Mouse (Mus musculus) thymus, postnatal 25 days (tissue): ENCODE measurements at regions not wholly inside any gene's neighbourhood (a gene's known extent, or its start where the extent isn't known, plus 50 kb on each side); places are given as distances from the start of the nearest gene placed in this dataset.

Experiments used
- DNase-seq: peaks from one replicate; pipeline ENCODE4 v3.0.0; 2022

DNA sequence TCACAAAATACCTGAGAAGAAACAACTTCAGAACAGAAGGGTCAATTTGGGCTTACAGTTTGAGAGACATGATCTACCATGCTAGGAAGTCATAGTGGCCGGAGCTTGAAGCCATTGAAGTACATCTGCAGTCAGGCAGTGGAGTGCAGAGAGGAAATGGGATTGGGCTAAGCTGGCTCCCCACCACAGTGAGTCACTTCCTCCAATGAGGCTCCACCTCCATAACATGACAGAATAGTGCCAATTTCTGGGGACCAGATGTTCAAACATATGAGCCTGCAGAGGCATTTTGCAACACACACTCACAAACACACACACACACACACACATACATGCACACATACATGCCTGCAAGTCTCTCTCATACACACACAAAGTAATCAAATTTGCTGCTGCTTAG is 93.7 kb upstream of the Ppp1r26 start:
- DNase-seq: no peak

DNA sequence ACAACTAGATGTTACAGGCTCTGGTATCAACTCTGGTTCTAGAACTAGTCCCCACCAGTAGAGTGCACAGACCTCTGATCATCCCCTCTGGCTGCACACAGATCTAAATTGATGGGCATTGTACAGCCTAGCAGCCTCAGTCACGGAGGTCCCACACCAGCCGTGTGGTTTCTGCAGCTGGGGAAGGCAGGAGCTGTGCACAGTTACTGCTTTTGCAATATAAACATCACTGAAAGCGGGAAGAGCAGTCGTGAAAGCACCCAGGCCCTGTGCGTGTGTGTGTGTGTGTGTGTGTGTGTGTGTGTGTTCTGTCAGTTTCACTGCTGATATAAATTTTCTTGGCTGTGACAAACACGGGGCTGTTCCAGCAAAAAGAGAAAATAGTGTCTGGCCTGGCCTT is 84.4 kb upstream of the Ppp1r26 start:
- no peak for DNase-seq

DNA sequence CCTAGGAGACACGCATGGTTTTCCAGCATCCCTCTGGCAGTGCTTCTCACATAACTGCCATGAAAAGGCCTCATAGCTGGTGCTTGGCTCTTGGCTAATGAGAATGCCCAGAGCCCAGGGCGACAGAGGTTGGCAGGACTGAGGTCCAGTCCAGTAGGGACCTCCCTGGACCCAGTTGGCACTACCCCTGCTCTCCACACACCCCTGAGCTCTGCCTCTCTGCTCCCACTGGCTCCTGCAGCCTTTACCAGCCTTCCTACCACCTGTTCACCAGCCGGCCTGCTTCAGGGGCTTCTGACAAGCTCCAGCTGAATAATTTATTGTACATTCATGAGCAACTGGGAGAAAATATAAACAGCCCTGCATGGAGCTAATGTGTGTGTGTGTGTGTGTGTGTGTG is 82.0 kb upstream of the Ppp1r26 start:
- DNase-seq: no peak

- no peak for DNase-seq
These were observed 80.8 kb upstream of the Ppp1r26 start for GRCm38 (mm10) chr2:28365756-28366155.

- peak; percentile 29 for DNase-seq
These were observed 71.8 kb upstream of the Ppp1r26 start for GRCm38 (mm10) chr2:28374838-28375237.

GRCm38 (mm10) chr2:28377948-28378822 is 68.4 kb upstream of the Ppp1r26 start:
- no peak for DNase-seq

DNA sequence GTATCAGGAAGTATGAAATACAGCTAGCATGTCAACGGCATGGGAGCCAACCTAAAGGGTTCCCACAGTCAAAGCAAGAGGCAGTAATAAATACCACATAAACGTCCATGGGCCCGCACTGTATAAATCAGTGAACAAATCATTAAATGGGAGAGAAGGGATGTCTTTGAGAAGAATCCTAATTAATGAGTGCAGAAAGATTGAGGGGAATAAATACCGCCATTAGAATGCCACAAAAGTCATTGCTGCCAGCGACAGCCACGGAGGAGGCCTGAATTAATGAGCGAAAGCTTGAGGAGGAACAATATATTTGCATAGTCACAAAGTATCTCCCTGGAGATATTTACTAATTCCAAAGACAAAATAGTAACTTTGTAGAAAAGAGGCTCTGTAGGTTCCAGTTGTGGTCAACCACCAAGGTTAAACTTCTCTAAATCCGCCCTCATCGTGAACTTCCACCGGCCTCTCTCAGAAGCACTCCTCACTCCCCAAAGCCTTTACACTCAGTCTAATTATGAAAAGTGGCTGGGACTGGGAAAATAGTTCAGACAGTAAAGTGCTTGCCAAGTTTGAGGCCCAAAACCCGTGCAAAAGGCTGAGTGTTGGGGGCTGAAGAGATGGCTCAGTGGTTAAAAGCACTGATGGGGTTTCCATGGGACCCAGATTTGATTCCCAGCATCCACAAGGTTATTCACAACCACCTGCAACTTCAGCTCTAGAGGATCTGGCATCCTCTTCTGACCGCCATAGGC is 64.4 kb upstream of the Ppp1r26 start:
- no peak for DNase-seq

- no peak for DNase-seq
These were observed 61.7 kb upstream of the Ppp1r26 start for GRCm38 (mm10) chr2:28384875-28385274.

DNA sequence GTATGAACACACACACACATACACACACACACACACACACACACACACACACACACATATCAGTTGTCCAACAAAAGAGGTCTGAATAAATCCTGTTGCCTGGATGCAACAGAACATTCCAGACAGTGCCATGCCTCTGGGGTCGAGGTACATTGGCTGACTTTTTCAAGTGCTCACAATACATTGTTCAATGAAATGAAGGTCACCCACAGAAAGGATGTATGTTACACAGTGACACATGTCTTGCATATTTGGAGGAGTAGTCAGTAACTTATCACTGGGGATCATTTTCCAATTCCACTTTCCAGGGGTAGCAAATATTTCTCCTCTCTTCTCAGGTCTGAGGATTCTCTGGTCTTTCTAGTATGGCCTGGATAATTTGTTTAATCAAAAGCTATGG is 59.8 kb upstream of the Ppp1r26 start:
- no peak for DNase-seq

GRCm38 (mm10) chr2:28387422-28387836 is 59.2 kb upstream of the Ppp1r26 start:
- no peak for DNase-seq

- DNase-seq: no peak
These were observed 58.7 kb upstream of the Ppp1r26 start for GRCm38 (mm10) chr2:28387926-28388325.

- DNase-seq: no peak
These were observed 56.9 kb upstream of the Ppp1r26 start for GRCm38 (mm10) chr2:28389703-28390102.

DNA sequence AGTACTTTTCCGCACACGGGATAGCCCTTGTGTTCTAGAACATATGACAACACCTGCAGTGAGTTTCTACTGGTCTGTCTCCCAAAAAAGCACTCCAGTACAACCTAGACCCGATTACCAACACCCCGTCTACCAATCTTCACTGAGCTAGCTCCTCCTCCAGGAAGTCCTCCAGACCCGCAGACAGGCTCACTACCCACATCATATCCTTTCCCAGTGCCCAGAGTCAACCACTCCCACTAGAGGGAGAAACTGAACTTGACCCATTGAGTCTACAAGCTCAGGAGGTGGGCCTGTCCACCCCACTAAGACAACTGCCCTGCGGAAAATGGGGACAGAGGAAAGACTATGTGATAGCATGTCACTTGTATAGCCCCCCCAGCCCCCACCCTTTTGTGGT is 51.2 kb upstream of the Ppp1r26 start:
- DNase-seq: no peak
